Mouse (Mus musculus): Measurements from ENCODE around the gene Dap3.

DNA sequence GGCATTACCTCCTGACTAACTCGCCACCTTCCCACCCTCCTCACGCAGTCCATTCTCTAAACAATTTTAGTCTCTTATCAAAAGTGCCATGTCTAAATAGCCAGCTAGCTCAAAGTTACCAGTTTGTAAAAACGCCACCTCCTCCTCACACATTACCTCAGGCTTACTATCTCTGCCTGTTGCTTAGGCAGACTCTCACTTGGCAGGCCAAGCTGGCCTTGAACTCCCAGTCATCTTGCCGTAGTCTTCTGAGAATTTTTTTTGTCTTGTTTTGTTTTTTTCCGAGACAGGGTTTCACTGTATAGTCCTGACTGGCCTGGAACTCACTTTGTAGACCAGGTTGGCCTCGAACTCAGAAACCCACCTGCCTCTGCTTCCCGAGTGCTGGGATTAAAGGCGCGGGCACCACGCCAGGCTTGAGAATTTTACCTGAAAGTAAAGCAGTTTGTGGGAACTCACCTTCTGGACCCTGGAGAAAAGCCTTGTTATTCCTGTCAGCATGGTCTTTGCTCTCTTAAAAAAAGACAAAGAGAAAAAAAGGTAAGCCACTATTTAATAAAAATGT is 8.6 kb downstream of the Dap3 start:
- no peak for TF ChIP-seq CTCF (IDR thresholded peaks at IDR 0.05; ENCODE audit: insufficient read depth, low read length)
- no peak for TF ChIP-seq POLR2A (IDR thresholded peaks at IDR 0.05; ENCODE audit: borderline replicate concordance, extremely low read depth, low read depth, low read length)
